Mouse (Mus musculus) megakaryocyte, adult 5-6 weeks (primary cell): Measurements from ENCODE around the gene Lingo1. TPM values are rescaled to one million over a fixed set of nuclear protein-coding genes. Genes with fewer than 3 reads are reported as not detected.

Experiments used
- ATAC-seq: 2 replicates; pipeline ENCODE4 v1.8.0; 2016; ENCODE audit warnings: mild to moderate bottlenecking, inconsistent platforms; ENCODE audit not compliant: poor library complexity, severe bottlenecking
- total RNA-seq, 2 experiments: library from RNA; stranded (forward) in 1 of 2; stranded (reverse) in 1 of 2; fragments of 153-499, 151-499 nt in 1 of 2; fragments of 221-1000, 200-1000 nt in 1 of 2; gene quantifications; 2 replicates each; pipeline versions ENCODE4 v1.2.3 to v1.2.4; 2015 to 2017

The Lingo1 gene
- total RNA-seq, 2 experiments from 2014 or later, result not detected

DNA sequence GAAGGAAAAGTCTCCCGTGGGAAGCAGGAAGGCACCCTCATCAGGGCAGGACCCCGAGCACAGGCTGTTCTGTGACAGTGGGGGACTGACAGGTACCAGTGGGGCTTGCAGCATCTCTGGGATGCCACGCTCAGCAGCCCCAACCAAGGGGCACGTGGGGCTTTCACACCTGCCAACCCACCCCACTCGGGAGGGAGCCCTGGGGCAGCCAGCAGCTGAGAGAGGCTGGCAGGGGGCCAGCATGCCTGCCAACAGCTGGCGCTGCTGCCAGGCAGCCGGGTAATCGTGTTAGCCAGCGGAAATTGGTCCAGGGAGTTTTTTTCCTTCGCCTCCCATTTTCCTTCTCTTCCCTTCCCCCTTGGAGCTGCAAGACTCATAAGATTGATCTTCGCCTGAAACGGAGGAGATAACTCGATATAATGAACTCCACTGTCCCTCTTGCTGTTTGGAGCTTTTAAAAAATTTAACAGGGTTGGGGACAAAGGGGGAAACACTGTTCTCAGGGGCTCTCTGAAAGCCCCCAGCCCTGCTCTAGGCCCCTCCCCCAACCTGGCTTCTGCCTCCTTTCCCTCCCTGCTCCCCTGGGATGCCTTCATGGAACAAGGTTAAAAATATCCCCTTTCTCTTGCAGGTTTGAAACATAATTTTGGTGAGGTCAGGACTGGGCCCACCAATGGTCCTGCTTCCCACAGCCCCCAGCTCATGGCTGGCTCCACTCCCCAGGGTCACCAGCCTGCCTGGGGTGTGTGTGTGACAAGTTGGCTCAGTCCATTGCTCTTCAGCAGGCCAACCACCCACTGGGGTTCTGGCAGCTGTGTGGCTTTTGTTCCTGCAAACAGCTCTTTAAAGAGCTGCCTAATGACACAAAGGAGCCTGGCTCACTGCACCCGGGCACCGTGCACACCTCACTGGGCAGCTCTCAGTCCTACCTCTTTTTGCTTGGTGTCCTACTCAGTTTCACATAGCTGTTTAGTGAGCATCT is 68.3 kb downstream of the Lingo1 start:
- ATAC-seq, result no peak

DNA sequence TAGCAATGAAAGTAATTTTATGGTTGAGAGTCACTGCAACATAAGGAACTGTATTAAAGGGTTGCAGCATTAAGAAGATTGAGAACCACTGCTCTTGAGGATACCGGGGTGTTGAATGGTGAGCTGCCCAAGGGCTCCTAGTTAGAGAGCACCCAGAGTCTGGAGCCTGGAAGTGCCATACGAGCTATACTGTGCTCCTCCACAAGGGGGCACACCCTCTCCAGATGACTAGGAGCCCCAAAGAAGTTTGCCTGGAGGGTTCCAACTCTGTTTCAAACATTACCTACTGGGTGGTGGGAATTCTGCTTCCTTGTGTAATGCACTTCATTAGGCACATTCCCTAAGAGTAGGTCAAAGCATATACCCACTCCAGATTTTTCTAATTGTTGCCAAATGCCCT is 70.5 kb downstream of the Lingo1 start:
- ATAC-seq, result no peak

DNA sequence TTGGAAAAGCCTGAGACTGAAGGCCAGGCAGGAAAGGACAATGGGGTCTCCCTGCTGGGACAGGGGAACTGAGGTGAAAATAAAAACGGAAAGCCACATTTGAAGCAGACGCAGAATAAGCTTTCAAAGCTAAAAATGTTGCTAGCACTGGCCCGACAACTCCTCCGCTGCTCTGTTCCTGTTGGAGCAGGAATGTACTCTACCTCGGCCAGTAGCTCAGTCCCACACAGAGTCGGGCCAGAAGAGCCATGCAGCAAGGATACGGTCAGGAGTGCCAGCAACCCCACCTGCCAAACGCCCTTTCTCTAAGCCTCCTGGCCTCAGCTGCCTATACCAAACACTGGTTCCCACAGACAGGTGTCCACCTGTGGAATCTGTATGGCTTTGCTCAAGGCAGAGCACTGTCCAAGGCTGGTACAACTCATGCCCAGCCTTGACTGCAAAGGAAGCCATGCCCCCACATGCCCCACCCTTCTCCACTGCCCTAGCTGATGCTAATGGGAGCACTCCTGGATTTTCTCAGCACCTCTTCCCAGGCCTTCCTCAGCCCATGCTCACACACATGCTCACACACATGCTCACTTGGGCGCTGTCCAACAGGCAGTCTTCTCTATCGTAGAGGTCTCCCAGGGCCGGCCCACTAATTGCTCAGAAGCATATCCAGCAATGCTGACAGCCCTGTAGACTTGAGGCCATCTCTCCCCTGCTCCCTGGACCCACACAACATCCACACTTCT is 74.0 kb downstream of the Lingo1 start:
- no peak for ATAC-seq

DNA sequence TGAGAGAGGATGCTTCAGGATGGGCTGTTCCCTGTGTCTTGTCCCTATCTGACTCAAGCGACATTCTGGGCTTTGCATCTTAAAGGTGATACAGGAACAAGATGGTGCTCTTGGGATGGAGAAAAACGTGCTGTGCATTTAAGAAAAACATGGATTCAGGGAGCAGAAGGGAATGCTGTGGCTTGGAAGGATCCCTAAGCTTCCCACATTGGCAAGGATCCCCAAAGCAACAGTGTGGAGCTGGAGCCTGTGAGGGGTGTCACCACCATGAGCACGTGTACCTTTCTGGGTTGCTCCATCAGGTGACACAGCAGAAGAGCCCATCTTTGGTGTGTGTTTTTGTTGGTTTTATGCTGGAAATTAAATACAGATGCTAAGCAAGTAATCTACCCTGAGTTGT is 77.3 kb downstream of the Lingo1 start:
- ATAC-seq, result no peak

DNA sequence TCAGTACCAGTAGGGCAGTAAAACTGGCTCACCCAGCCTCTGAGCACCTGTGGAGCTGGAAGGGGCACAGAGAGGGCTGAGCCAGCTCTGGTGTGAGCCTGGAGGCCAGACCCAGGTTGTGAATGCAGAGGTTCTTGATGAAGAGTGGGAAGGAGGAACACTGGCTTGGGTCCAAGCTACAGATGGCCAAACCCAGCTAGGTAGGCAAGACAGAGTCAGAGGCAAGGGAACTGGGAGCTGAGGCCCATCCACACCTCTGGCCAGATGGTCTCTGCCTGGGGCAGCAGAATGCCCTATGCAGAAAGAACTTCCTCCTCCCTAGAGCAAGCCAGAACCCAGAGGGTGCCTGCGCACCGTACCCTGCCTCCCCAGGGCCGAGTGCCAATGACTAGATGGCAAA is 79.7 kb downstream of the Lingo1 start:
- ATAC-seq, result no peak

DNA sequence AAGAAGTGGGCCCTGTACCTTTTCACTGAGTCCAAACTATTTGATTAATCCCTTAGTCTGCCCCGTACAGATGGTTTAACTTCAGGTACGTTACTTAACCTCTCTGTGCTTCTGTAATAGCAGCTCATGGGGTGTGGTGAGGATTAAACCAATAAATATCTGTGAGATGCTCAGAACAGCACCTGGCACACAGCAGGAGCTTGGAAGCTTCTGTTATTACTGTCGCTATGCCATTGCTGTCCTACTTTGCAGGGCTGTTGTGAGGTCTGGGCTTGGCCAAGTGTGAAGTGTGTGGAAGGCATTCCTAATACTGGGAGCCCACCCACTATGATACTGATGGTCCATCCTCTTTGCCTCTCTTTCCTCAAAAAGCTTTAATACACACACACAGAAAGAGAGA is 80.2 kb downstream of the Lingo1 start:
- ATAC-seq, result no peak

DNA sequence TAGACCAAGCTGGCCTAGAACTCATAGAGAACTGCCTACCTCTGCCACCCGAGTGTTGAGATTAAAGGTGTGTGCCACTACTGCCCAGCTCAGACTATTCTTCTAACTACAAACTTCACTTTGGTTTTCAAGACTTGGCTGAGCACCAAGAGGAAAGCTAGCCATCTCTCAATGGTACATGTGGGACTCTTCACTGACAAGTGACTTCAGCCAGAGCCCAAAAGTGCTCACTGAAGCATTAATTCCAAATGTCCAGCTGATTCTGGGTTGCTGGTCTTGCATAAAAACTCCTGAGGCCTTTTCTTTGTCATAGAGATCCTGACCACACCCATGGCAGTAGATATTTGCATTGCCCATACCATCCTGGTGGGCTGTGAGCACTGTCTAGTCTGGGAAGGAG is 81.9 kb downstream of the Lingo1 start:
- no peak for ATAC-seq

DNA sequence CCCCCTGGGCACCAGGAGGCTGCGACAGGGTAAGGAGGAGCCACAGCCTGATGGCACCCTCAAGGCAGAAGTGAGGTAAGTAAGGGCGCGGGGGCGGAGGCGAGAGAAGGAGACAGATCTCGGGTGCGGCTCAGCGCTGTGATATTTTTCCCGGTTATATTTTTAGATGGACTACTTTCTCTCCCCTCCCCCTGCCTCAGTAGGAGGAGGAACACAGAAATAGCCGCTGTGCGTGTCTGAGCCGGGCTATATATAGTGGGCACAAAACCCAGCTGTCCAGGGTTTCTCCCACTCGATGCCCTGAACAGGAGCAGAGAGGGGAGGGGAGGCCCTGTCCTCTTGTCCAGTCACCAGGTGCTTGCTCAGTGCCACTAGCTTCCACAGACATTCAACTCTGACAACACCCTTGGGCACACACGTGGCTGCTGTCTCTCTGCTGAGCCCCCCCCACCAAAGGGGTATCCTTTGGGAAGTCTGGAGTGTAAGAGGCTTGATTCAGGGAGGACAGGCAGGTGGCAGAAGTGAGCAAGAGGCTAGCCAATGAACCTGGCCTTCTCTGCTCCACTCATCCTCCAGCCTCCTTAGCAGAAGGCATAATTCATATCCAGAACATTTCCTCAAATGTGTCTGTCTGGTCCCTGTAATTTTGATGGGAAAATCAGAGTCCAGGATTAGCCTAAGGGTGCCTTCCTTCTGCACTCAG is 83.5 kb downstream of the Lingo1 start:
- no peak for ATAC-seq

DNA sequence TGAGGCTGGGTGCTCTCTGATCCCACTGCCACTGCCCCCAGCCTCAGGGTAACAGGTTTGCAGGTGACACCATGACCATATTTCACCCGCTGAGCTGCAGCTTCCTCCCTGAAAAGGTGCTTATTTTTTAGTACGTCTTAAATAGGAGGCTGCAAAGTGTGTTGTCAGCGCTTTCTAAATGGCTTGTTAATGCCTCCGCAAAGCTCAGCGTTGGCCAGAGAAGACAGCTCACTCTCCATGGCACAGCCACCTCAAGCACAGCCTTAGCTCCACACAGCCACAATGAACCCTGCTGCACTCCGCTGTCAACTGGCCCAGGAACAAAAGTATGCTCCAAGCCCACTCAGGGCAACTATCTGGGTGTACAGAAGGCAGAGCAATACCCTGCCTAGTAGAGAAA is 85.3 kb downstream of the Lingo1 start:
- ATAC-seq, result no peak

DNA sequence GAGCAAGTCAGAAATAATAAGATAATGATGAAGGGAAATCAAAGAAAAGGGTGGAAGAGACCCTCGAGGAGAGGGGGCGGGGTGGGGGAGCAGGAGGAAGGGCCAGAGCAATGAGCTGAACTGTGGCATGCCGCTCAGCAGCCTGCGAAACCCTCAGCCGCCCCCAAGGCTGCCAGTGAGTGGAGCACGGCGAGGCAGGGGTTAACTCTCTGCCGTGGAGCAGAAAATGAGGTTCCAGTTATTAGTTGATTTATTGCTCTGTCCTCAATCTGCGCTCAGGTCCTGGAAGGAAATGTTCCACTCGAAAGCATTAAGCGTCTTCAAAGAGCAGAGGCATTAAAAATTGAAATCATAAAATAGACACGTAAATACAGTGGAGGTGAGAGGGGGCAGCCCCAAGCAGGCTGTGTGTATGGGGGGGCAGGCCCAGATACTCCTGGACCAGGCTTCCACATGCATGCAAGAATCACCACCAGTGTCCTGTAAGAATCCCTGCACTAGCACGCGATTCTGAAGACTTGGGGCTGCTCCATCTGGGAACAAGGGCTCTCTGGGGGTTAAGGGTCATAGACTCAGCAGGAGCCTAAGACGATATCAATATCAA is 89.7 kb downstream of the Lingo1 start:
- no peak for ATAC-seq

DNA sequence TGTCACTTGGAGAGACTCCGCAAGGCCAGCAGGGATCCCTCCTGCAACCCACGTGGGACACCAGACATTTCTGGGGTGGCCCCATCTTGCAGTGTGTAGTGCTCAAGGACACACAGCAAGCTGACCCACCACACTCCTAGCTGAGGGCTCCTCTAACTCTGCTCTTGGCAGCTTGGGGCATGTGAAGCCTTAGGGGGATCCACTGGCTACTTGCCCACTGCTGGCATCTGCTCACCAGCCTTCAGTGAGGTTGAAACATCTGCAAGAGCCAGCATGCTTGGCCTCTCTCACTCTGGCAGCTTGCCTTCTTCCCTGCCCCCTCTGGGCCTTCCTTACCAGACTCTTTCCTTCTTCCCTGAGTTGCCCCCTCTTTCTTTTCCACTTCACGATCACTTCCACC is 94.9 kb downstream of the Lingo1 start:
- no peak for ATAC-seq

DNA sequence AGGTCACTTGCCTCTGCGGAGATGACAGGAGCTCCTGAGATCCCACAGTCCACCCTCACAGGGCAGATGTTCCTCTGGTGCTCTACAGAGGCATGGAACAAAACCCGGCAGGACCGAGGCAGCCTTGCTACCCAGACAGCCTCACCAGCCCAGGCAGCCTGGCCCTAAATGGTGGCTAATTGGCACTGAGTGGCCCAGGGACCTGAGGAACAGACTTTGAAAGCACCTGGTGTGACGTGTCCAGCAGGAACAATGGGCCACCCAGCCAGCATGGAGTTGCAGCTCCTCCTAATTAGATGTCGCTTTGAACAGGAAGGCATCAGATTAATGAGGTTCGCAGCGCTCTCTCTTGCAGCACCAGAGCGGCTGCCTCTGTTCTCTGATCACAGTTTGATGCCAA is 95.4 kb downstream of the Lingo1 start:
- ATAC-seq, result no peak

DNA sequence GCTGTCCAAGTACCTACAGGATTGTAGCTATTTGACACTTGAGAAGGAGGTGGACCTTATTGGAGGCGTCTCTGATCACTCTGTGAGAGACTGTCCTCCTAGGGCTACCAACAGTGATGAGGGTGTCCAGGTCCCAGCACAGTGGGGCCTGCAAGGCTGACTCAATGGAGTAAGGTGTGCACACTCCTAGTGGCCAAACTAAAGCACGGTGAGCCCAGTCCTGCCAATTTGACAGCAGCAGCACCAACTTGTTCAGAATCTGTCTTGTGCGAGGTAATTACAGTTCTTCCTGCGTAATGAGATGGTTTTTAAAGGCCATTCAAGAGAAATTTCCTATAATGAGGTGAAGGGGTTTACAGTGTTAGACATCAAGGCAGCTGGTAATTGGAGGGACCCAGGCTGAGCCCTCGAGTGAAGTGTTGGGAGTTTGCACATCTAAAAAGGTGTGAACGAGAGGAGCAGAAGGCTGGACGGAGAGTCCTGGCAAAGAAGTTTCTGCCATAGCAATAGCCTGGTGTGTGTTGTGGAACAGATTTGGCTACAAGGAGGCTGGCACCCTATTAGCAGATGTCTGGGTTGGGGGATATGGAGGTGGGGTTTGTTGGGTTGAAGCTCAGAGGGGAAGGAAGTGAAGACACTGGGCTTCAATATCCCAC is 97.4 kb downstream of the Lingo1 start:
- ATAC-seq, result no peak

DNA sequence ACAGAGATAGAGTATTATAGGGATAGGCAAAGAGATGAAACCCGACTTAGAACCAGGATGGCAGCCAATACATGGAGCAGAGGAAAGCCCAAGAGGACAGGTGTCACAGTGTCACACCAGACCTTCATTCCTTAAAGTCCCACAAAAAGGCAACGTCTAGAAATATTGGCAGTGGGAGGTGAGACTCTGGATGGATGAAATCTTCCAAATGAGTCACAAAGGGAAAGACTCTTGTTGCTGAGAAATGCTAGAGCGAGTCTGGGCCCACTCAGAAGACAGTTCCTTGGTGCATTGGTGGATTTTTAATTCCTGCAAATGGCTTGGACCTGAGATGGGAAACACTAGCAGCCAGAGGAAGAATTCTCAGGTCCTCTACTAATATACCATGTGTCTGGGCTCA is 102.2 kb downstream of the Lingo1 start:
- ATAC-seq, result no peak

DNA sequence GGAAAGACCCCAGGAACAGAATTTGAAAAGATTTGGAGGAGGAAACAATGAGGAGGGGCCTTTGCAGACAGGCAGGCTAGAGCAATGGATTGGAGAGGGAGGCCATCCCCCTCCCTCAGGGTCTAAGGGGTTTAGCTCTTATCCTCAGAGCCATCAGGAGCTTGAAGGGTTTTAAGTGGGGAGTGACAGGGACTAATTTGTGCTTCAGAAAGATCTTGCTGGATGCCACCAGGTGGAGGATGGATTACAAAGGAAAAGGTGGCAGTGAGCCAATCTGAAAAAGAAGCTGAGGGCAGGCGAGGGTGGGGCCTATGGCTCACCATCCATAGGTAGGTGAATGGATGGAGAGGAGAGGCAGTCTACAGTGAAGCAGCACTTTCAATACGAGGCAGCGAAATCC is 105.0 kb downstream of the Lingo1 start:
- no peak for ATAC-seq

DNA sequence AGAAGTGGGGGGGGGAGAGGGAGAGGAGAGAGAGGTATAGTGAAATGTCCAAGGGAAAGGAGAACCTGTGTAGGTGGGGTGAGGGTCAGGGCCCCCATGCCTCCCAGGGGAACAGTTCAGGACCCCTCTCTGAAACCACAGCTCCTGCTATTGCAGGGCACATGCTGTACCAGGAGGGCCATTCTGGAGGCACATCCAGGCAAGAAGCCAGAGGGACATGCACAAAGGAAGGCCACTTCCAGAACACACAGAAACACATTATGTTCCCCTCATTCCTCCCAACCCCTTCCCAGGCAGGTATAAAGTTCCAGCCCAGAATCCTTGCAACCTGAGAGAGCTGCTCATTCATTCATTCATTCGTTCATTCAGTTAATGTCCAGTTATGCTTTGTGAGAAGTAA is 105.6 kb downstream of the Lingo1 start:
- ATAC-seq, result no peak

DNA sequence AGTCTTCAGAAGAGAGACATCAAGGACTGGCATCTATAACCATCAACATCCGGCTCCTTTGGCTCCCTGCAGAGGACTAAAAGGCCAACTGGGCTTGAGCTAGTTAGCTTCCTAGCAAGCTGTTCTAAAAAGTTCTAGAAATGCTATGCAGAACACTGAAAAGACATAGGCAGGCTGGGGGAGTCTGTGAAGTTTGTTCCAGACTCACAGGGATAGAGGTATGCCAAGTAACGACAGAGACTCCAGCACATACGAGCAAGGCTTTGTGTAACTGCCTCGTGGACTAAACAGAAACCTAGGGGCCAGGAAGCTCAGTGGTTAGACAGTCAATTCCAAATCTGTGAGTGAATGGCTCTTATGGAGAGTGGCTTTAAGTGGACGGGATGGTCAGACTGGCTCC is 108.8 kb downstream of the Lingo1 start:
- ATAC-seq, result no peak

DNA sequence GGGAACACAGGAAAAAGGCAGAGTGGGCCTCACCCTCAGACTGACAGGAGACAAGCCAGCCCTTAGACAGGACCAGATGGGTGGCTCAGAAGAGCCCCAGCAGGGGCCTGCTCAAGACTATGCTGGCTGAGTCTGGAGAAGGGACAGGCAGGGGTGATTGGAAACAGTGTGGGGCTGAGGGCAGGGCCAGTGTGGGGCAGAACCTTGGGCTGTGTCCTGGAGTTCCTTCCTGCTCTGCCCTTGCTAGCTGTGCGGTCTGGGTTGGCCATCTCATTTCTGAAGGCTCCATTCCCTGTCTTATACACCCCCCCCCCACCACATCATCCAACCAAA is 109.2 kb downstream of the Lingo1 start:
- no peak for ATAC-seq

DNA sequence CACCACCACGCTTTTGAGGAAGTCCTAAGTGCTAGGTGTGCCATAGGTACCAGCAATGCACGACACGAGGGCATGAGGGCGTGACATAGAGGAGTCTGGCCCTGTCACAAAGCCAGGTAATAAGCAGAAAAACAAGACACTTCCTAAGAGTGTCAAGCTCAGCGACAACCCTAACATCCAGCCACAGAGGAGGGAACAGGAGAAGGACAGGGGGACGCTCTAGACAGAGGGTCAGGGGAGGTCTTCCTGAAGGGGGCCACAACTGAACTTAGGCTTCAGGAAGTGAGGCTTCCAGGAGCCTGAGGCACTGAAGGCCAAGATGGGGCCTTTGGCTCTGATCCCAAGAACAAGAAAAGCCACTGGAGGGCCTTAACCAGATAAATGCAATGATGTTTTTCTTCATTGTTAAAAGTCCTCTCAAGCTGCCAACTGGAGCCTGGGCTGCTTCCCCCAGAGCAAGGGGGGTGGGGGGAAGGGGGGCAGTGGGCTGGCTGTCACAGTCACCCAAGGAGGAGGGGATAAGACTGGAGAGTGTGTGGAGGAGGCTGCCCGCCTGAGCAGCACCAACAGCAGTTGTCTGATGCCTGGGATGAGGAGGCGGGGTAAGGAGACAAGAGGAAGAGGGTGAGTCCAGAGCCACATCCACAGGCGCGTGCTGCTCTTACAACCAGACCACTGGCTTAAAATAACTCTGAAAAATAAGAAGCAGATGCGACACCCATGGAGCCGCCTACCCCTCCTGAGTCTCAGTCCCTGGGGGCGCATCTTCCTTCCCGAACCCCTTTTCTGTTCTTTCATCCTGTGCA is 109.7 kb downstream of the Lingo1 start:
- no peak for ATAC-seq

DNA sequence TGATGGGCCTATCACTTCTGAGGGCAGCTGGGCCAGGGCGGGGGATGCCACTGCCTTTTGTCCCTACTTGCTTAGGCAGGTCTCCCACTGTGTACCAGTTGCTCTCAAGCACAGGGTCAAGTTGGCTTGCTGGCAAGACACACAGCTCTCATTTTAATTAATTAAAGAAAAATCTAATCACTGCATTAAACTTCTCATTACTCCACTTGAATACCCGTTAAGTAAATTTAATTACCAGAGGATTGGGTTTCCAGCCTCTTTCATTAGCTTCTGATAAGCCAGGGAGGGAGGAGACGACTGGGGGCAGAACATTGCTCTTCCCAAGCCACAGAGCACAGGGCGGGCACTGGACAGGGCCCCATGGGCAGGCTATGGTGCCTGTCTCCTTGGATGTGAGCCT is 113.4 kb downstream of the Lingo1 start:
- no peak for ATAC-seq
